Mouse (Mus musculus): ENCODE measurements around the gene Map4k1. TPM values are rescaled to one million over a fixed set of nuclear protein-coding genes. Genes with fewer than 3 reads are reported as not detected.
A peak's percentile ranks its signal among the peaks of the same experiment; 100 is the strongest.

Gene Map4k1
- polyA plus RNA-seq, 1 experiment from 2014 or later, result 6.2 TPM

DNA sequence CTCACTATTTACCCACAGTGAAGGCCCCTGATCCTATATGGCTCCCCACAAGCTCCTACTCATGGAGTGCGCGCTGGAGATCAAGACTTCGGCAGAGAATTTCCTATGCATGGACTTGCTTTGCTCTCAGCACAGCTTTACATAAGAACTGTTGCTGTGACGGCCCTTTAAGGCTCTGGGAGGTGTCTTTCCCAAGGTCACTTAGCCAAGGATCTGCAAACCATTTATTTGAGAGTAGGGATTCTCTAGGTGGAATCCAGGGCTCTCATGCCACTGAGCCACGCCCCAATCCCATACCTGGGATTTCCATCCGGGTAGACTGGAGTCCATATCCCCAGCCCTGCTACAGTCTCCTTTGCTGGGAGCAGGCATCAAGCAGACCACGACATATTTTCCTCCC is 35.4 kb downstream of the Map4k1 start:
- H3K27ac ChIP-seq (replicated peaks), result no peak overlapping the region
- WGBS, result 82% methylated on average over 7 of the region's 7 CpGs
- no peak for ATAC-seq (ENCODE audit: low FRiP score, low read depth)
- no peak overlapping the region for H3K4me3 ChIP-seq
- no peaks in the 10 kb centered on the region for H3K9me3 ChIP-seq
- H3K4me2 ChIP-seq (replicated peaks), result no peak overlapping the region
- H3K9ac ChIP-seq (replicated peaks), result no peak overlapping the region
- peaks cover 51% of the 10 kb centered on the region for H3K27me3 ChIP-seq
- no peaks in the 10 kb centered on the region for H3K36me3 ChIP-seq
- peaks cover 9% of the 10 kb centered on the region for H3K4me1 ChIP-seq

DNA sequence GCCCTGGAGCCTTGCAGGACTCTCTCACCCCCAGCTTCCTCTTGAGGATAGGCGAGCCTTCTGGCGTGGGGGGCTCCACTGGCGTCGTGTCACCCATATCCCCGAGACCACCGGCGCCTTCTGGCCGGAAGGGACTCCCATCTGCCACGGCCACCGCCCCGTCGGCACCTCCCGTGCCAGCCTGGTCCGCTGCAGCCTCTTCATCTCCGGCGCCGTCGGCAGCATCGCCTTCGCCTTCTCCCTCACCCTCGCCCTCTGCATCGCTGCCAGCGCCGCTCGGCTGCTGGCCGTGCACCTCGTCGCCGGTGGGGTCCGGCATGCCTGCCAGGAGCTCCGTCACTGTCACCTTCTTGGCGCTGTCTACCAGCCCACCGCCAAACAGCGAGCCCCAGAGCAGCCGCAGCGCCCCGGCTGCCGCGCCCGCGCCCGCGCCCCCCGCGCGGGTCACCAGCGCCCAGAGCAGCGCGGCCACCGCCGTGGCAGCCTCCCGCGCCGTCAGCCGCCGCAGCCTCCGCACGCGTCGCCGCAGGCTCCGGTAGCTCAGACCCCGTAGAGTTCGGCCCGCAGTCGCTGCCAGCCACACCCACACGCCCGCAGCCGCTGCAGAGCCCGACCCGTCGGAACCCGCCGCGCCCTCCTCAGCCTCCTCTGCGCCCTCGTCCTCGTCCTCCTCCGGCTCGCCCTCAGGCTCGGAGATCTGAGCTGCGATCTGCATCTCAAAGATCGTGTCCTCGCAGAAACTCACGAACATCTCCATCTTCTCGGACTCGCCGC is 37.8 kb downstream of the Map4k1 start:
- Histone ChIP-seq H3K9ac (replicated peaks) (peak overlapping the region; percentile 52), H3K4me2 (replicated peaks) (peak overlapping the region; percentile 66), H3K27me3 (peaks cover 51% of the 10 kb centered on the region), H3K27ac (replicated peaks) (no peak overlapping the region), H3K9me3 (no peaks in the 10 kb centered on the region), H3K4me1 (peaks cover 9% of the 10 kb centered on the region), H3K36me3 (no peaks in the 10 kb centered on the region), H3K4me3 (peak overlapping the region; percentile 45)
- 5% methylated on average over 76 of the region's 88 CpGs for WGBS
- no peak for ATAC-seq (ENCODE audit: low FRiP score, low read depth)

DNA sequence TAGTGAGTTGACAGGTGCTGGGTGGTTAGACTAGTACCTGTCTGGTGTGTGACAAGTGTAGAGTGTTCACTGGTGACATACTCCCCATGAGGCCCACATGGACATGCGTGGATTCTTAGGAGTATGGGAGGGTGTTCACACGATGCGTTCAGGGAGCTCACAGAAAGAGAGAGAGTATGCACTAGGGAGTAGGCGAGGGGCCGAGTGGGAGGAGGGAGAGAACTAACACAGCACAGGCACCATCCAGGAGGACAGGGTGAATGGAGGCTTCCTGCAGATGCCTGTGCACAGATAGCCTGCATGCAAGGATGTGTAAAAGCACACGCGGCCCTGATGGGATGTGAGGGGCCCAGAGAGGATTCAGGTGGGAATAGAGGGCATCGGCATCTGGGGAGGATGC is 40.6 kb downstream of the Map4k1 start:
- Histone ChIP-seq H3K4me1 (peaks cover 9% of the 10 kb centered on the region), H3K27ac (replicated peaks) (no peak overlapping the region), H3K36me3 (no peaks in the 10 kb centered on the region), H3K4me3 (no peak overlapping the region), H3K9ac (replicated peaks) (peak overlapping the region; percentile 20; the same call in 1 of the 2 replicates), H3K27me3 (peaks cover 40% of the 10 kb centered on the region), H3K4me2 (replicated peaks) (no peak overlapping the region), H3K9me3 (no peaks in the 10 kb centered on the region)
- ATAC-seq (ENCODE audit: low FRiP score, low read depth), result no peak
- 91% methylated on average over 8 of the region's 8 CpGs for WGBS

DNA sequence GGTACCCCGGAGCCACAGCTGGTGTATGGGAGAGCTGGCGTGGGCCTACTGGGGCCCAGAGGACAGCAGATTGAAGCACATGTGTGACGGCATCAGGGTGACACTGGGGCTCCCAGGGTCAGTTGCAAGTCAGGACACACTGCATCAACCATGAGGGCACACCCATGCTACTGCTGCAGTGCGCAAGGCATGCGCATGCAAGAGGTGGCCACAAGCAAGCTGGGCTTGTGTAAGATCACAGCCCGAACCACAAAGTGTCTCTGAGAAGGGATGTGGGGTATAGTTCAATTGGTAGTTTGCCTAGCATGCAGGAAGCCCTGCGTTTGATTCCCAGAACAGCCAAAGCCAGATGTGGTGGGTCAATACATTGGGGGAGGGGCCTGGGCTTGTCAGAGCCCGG is 41.7 kb downstream of the Map4k1 start:
- no peak overlapping the region for H3K4me3 ChIP-seq
- no peak overlapping the region for H3K27ac ChIP-seq (replicated peaks)
- no peaks in the 10 kb centered on the region for H3K9me3 ChIP-seq
- peaks cover 30% of the 10 kb centered on the region for H3K27me3 ChIP-seq
- H3K4me1 ChIP-seq, result peaks cover 9% of the 10 kb centered on the region
- H3K9ac ChIP-seq (replicated peaks), result no peak overlapping the region
- no peak for ATAC-seq (ENCODE audit: low FRiP score, low read depth)
- H3K36me3 ChIP-seq, result no peaks in the 10 kb centered on the region
- no peak overlapping the region for H3K4me2 ChIP-seq (replicated peaks)
- WGBS, result 90% methylated on average over 8 of the region's 8 CpGs

- Histone ChIP-seq H3K4me3 (no peak overlapping the region), H3K9ac (replicated peaks) (no peak overlapping the region), H3K36me3 (no peaks in the 10 kb centered on the region), H3K4me2 (replicated peaks) (no peak overlapping the region), H3K27me3 (peaks cover 9% of the 10 kb centered on the region), H3K9me3 (no peaks in the 10 kb centered on the region), H3K27ac (replicated peaks) (no peak overlapping the region), H3K4me1 (no peaks in the 10 kb centered on the region)
- no peak for ATAC-seq (ENCODE audit: low FRiP score, low read depth)
- 88% methylated on average over 7 of the region's 7 CpGs for WGBS
These were observed 43.7 kb downstream of the Map4k1 start for GRCm38 (mm10) chr7:29025566-29025965.

DNA sequence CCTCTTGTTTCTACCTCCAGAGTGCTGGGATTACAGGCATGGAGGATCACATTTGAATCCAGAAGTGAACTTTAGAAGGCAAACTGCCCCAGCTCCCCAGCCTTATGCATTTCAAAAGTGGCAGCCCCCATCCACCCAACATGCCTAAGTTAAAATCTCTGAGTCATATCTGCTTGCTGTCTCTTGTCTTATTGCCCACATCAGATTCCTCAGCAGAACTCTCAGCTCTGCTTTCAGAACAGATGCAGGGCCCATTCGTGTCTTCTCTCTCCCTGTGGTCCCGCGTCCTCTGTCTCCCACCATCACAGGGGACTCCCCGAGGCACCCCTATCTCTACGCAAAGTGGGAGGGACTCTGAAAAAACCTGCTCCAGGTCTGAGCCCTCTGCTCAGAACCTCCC is 44.3 kb downstream of the Map4k1 start:
- Histone ChIP-seq H3K36me3 (no peaks in the 10 kb centered on the region), H3K27me3 (peaks cover 3% of the 10 kb centered on the region; the same call in 1 of the 2 replicates), H3K9ac (replicated peaks) (no peak overlapping the region), H3K4me1 (no peaks in the 10 kb centered on the region), H3K4me2 (replicated peaks) (no peak overlapping the region), H3K27ac (replicated peaks) (no peak overlapping the region), H3K4me3 (no peak overlapping the region), H3K9me3 (no peaks in the 10 kb centered on the region)
- 94% methylated on average over 5 of the region's 5 CpGs for WGBS
- ATAC-seq (ENCODE audit: low FRiP score, low read depth), result no peak

- Histone ChIP-seq H3K9me3 (no peaks in the 10 kb centered on the region), H3K4me1 (no peaks in the 10 kb centered on the region), H3K36me3 (no peaks in the 10 kb centered on the region), H3K27me3 (no peaks in the 10 kb centered on the region), H3K27ac (replicated peaks) (no peak overlapping the region), H3K4me3 (no peak overlapping the region), H3K4me2 (replicated peaks) (no peak overlapping the region), H3K9ac (replicated peaks) (no peak overlapping the region)
- 68% methylated on average over 4 of the region's 4 CpGs for WGBS
- no peak for ATAC-seq (ENCODE audit: low FRiP score, low read depth)
These were observed 45.0 kb downstream of the Map4k1 start for GRCm38 (mm10) chr7:29026811-29027210.

DNA sequence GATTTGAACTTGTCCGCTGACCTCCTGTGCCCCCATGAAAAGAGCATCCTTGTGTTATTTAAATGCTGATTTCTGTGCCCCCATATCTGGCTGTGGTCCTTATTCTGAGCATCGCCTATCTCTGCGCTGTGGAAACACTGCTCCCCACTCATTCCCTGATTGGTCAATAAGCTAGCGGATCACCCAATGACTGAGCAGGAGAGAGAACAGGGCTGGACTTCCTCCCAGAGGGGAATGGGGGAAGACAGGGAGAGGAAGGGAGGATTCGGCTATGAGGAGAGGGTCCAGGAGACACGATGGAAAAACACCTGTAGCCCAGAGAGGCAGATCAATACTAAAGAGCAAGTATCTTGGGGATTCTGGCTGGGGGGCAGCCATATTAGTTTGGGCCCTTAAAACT is 46.9 kb downstream of the Map4k1 start:
- no peak for ATAC-seq (ENCODE audit: low FRiP score, low read depth)
- no peaks in the 10 kb centered on the region for H3K4me1 ChIP-seq
- no peaks in the 10 kb centered on the region for H3K9me3 ChIP-seq
- H3K27ac ChIP-seq (replicated peaks), result no peak overlapping the region
- H3K27me3 ChIP-seq, result no peaks in the 10 kb centered on the region
- no peak overlapping the region for H3K4me3 ChIP-seq
- H3K36me3 ChIP-seq, result no peaks in the 10 kb centered on the region
- no peak overlapping the region for H3K4me2 ChIP-seq (replicated peaks)
- WGBS, result 83% methylated on average over 6 of the region's 6 CpGs
- no peak overlapping the region for H3K9ac ChIP-seq (replicated peaks)

DNA sequence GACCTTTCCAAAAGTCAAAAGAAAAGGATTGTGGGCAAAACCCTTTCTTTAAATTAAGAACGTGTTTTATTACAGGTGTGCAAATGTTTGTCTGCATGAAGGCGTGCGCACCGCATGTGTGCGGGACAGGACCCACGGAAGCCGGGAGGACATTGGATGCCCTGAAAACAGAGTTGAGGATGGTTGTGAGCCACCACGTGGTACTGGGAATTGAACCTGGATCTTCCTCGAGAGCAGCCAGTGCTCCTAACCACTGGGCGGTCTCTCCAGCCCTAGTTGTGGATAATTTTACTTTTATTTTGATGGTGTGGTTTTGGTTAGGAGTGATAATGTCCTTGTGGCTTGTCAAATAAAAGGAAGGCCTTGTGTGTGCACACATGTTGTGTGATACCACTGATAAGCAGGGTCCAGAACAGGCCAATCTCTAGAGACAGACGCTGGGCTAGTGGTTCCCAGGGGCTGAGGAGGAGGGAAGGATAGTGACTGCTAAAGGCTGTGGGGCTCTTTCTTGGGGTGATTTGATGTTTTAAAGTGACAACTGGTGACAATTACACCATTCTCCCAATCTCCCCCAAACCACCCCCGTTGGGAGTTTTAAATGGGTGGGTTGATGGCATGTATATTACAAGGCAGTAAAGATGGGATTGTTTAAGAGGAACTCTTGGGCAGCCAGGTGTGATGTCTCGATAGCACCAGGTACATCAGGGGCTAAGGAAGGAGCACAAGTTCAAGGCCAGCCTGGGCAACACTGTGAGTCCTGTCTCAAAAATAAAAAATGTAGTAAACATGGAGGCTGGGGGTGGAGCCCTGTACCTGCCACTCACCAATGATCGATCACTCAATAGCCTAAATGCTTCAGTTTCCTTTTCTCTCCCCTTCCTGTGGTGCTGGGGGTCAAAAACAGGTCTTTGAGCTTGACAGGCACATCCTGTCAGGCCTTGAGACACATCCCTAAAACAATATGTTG is 48.1 kb downstream of the Map4k1 start:
- H3K4me1 ChIP-seq, result no peaks in the 10 kb centered on the region
- H3K27me3 ChIP-seq, result no peaks in the 10 kb centered on the region
- 91% methylated on average over 14 of the region's 14 CpGs for WGBS
- ATAC-seq (ENCODE audit: low FRiP score, low read depth), result no peak
- no peak overlapping the region for H3K4me2 ChIP-seq (replicated peaks)
- H3K4me3 ChIP-seq, result no peak overlapping the region
- no peaks in the 10 kb centered on the region for H3K36me3 ChIP-seq
- no peak overlapping the region for H3K9ac ChIP-seq (replicated peaks)
- H3K9me3 ChIP-seq, result no peaks in the 10 kb centered on the region
- no peak overlapping the region for H3K27ac ChIP-seq (replicated peaks)

GRCm38 (mm10) chr7:29031641-29032040 is 49.8 kb downstream of the Map4k1 start:
- Histone ChIP-seq H3K27me3 (no peaks in the 10 kb centered on the region), H3K4me3 (no peak overlapping the region), H3K27ac (replicated peaks) (no peak overlapping the region), H3K4me1 (no peaks in the 10 kb centered on the region), H3K9me3 (no peaks in the 10 kb centered on the region), H3K36me3 (no peaks in the 10 kb centered on the region), H3K9ac (replicated peaks) (no peak overlapping the region), H3K4me2 (replicated peaks) (no peak overlapping the region)
- WGBS, result 90% methylated on average over 10 of the region's 10 CpGs
- ATAC-seq (ENCODE audit: low FRiP score, low read depth), result no peak

- Histone ChIP-seq H3K9me3 (no peaks in the 10 kb centered on the region), H3K36me3 (no peaks in the 10 kb centered on the region), H3K9ac (replicated peaks) (no peak overlapping the region), H3K4me3 (no peak overlapping the region), H3K4me1 (no peaks in the 10 kb centered on the region), H3K4me2 (replicated peaks) (no peak overlapping the region), H3K27me3 (no peaks in the 10 kb centered on the region), H3K27ac (replicated peaks) (no peak overlapping the region)
- WGBS, result 87% methylated on average over 5 of the region's 5 CpGs
- no peak for ATAC-seq (ENCODE audit: low FRiP score, low read depth)
These were observed 50.8 kb downstream of the Map4k1 start for GRCm38 (mm10) chr7:29032685-29033084.

DNA sequence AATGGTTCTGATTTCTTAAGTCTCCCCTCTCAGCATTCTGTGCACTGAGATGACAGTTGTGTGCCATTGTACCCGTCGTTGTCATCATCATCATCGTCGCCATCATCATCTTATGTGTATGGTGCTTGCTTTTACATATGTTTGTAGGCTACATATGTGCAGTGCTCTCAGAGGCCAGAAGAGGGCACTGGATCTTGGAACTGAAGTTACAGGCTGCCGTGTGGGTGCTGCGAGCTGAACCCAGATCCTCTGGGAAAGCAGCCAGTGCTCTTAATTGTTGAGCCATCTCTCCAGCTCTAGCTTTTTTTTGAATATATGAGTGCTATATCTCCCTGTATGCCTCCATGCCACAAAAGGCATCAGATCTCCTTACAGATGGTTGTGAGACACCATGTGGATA is 55.4 kb downstream of the Map4k1 start:
- H3K36me3 ChIP-seq, result no peaks in the 10 kb centered on the region
- H3K4me2 ChIP-seq (replicated peaks), result no peak overlapping the region
- H3K9me3 ChIP-seq, result no peaks in the 10 kb centered on the region
- H3K4me3 ChIP-seq, result no peak overlapping the region
- peaks cover 13% of the 10 kb centered on the region for H3K4me1 ChIP-seq
- no peak overlapping the region for H3K9ac ChIP-seq (replicated peaks)
- H3K27ac ChIP-seq (replicated peaks), result no peak overlapping the region
- 88% methylated on average over 6 of the region's 6 CpGs for WGBS
- H3K27me3 ChIP-seq, result no peaks in the 10 kb centered on the region
- ATAC-seq (ENCODE audit: low FRiP score, low read depth), result no peak

All from midbrain, embryonic 12.5 days (tissue).